Mouse (Mus musculus): Measurements from ENCODE around the gene Cog8.

DNA sequence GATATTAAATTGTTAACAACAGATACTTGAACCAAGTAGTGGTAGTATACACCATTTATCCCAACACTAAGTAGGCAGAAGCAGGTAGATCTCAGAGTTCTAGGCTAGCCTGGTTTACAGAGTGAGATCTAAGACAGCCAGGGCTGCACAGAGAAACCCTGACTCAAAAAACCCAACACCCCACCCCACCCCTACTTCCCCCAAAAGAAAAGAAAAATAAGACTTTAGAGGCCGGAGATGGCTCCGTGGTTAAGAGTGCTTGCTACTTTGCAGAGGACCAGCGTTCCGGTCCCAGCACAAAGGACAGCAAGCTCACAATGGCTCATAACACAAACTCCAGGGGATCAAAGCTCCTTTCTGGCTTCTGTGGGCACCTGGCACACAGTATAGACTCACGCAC is 29.5 kb upstream of the Cog8 start:
- TF ChIP-seq CTCF (IDR thresholded peaks at IDR 0.05; ENCODE audit: extremely low read depth, insufficient read length, insufficient replicate concordance, low read depth, low read length) (no peak), POLR2A (IDR thresholded peaks at IDR 0.05; ENCODE audit: low read depth, low read length) (no peak)
